In genomic region chr12:19928049-19928448, GRCm38 (mm10) we compare ENCODE assay signal across 26 mouse cellular contexts. TPM values are rescaled to one million over a fixed set of nuclear protein-coding genes. Genes with fewer than 3 reads are reported as not detected.
DNase-seq lines count a peak whose midpoint lies in the region; TF ChIP-seq lines count a peak whose summit lies in the region.
"Not testable (repeated sequence)": the region's sequence is repeated elsewhere in the genome, so short reads cannot be mapped to it uniquely, and the experiment has no call there.
"Had no signal": no experiment of that assay in that cellular context is flagged by ENCODE, and none has a peak within 500 bp of the region (broad histone marks: within the 10 kb centered on the region; RNA-seq: fewer than 3 reads in every experiment).

No protein-coding gene starts in this region.

- TF ChIP-seq POLR2A in ES-Bruce4 (IDR thresholded peaks at IDR 0.05; ENCODE audit: insufficient read depth, low read length); MEL (IDR thresholded peaks at IDR 0.05; ENCODE audit: control insufficient read depth in 1 of 2, insufficient read depth in 1 of 2, low read depth in 1 of 2, low read length in 2 of 2, poor library complexity in 1 of 2); heart, adult 2 months (IDR thresholded peaks at IDR 0.05; ENCODE audit: insufficient read depth, low read depth, low read length): not testable (repeated sequence)

- H3K79me2 ChIP-seq in MEL (ENCODE audit: control insufficient read depth, insufficient read depth, low read length, poor library complexity); heart, adult 2 months (replicated peaks; ENCODE audit: control insufficient read depth, insufficient read depth, low read length): not testable (repeated sequence)

- not testable (repeated sequence) for H3K9ac ChIP-seq in ES-Bruce4 (ENCODE audit: low read depth, poor library complexity, severe bottlenecking); MEL (ENCODE audit: control insufficient read depth, low read depth, low read length, poor library complexity, severe bottlenecking); heart, adult 2 months (ENCODE audit: low read depth, low read length)

- intact Hi-C loops in heart, adult 2 months (cut with DNase I), result not testable (repeated sequence)

- peak; percentile 70 for DNase-seq in 3T3-L1 (ENCODE audit: low read depth, low spot score)
- peak; percentile 37 for DNase-seq in MEL (ENCODE audit: low read depth, low spot score)
- DNase-seq in WW6 (ENCODE audit: low read depth, low spot score), result peak; percentile 18
- peak; percentile 11 for DNase-seq in adrenal gland, postnatal 14 days
- DNase-seq in heart, adult 2 months, result peak in 1 of 2 experiments; percentile 15
- peak; percentile 1 to 2 for DNase-seq in kidney, postnatal 4 days
- DNase-seq in mesoderm, embryonic 11.5 days (ENCODE audit: low read depth, low spot score), result peak; percentile 2

- TF ChIP-seq CTCF in ES-Bruce4 (IDR thresholded peaks at IDR 0.05; ENCODE audit: low read depth, low read length) (peak; percentile 48), MEL (IDR thresholded peaks at IDR 0.05 in 2 of 3, conservative IDR thresholded peaks at IDR 0.05 in 1 of 3; ENCODE audit: control insufficient read depth in 1 of 3, insufficient read depth in 1 of 3, low read depth in 2 of 3, low read length in 3 of 3, poor library complexity in 1 of 3, severe bottlenecking in 1 of 3) (peak in 2 of 3 experiments; percentile 19 to 34; a peak in 3 of 6 replicates)
- 0 out of 2 replicates have a peak, but pooled peaks have one; percentile 11 for TF ChIP-seq CTCF in heart, adult 2 months (IDR thresholded peaks at IDR 0.05)

- H3K4me3 ChIP-seq in ES-Bruce4 (ENCODE audit: low read depth, low read length); MEL (ENCODE audit: control insufficient read depth in 1 of 2, insufficient read depth in 1 of 2, low read depth in 2 of 2, low read length in 2 of 2); heart, adult 2 months: not testable (repeated sequence)

- WGBS in heart, adult 2 months, result 25% methylated on average over 4 of the region's 4 CpGs

- H3K9me3 ChIP-seq in ES-Bruce4 (replicated peaks; ENCODE audit: control insufficient read depth, insufficient read depth, low read length, poor library complexity, severe bottlenecking); MEL (replicated peaks; ENCODE audit: insufficient read depth, low read length): not testable (repeated sequence)

- H3K4me1 ChIP-seq in ES-Bruce4 (ENCODE audit: control insufficient read depth, insufficient read depth, low read length); MEL (ENCODE audit: control insufficient read depth in 1 of 2, insufficient read depth in 2 of 2, low read length in 2 of 2); heart, adult 2 months (ENCODE audit: control insufficient read depth, insufficient read depth, low read length): not testable (repeated sequence)

- not testable (repeated sequence) for TF ChIP-seq EP300 in ES-Bruce4 (IDR thresholded peaks at IDR 0.05; ENCODE audit: insufficient read depth, low read depth, low read length); MEL (IDR thresholded peaks at IDR 0.05; ENCODE audit: low read depth in 1 of 2, low read length in 2 of 2); heart, adult 2 months (IDR thresholded peaks at IDR 0.05; ENCODE audit: insufficient read depth, low read depth, low read length)

- TF ChIP-seq RAD21 in MEL (IDR thresholded peaks at IDR 0.05; ENCODE audit: low read depth, low read length), result peak; percentile 22

- H3K27me3 ChIP-seq in ES-Bruce4 (ENCODE audit: control insufficient read depth, insufficient read depth, low read length, poor library complexity, severe bottlenecking); MEL (ENCODE audit: control insufficient read depth in 1 of 2, insufficient read depth in 2 of 2, low read length in 2 of 2); heart, adult 2 months (ENCODE audit: control insufficient read depth, insufficient read depth, low read length): not testable (repeated sequence)

- H3K36me3 ChIP-seq in ES-Bruce4 (ENCODE audit: control insufficient read depth, insufficient read depth, low read length, poor library complexity, severe bottlenecking); MEL (ENCODE audit: control insufficient read depth in 1 of 2, insufficient read depth in 2 of 2, low read length in 2 of 2); heart, adult 2 months (ENCODE audit: control insufficient read depth, insufficient read depth, low read length): not testable (repeated sequence)

- H3K27ac ChIP-seq in ES-Bruce4 (ENCODE audit: insufficient read depth, low read length); MEL (ENCODE audit: control insufficient read depth, low read depth, low read length); heart, adult 2 months: not testable (repeated sequence)

TF ChIP-seq in MEL, 35 proteins besides CTCF, POLR2A, EP300 and RAD21:
- TF ChIP-seq SMC3 (IDR thresholded peaks at IDR 0.05; ENCODE audit: low read depth, low read length), result 0 out of 2 replicates have a peak, but pooled peaks have one; percentile 15

RNA-seq across cellular contexts. Expression of gene Gm21863, which starts 26.3 kb away (rescaled TPM):
- polyA plus RNA-seq in ES-Bruce4 (2011; ENCODE audit: insufficient read depth, insufficient read length, low read depth, missing spikeins) (not detected in 2 replicates), MEL (2012; ENCODE audit: insufficient read depth in 1 of 2, insufficient read length in 2 of 2, low read depth in 1 of 2, low replicate concordance in 2 of 2, missing spikeins in 1 of 2) (not detected)
- total RNA-seq in MEL (2012; rRNA removed), result not detected in 2 replicates
- not detected in 2 replicates for total RNA-seq in adrenal gland, postnatal 14 days (2021)
- total RNA-seq in heart, adult 2 months (2021), result not detected
- polyA plus RNA-seq in heart, adult 2 months (2012; rRNA removed), result not detected in 2 replicates
- total RNA-seq: adrenal gland, adult 8-10 months; forebrain, postnatal 0 days; gastrocnemius, adult 18-20 months; gastrocnemius, postnatal 14 days; heart, adult 8-10 months; heart, postnatal 25 days had no signal
- polyA plus RNA-seq: activated CD4-positive, CD25-positive, alpha-beta regulatory T cell, adult 4 months; cerebellum, adult 2 months; embryonic facial prominence, embryonic 10.5 days; embryonic facial prominence, embryonic 14.5 days; forebrain, embryonic 13.5 days; forebrain, postnatal 0 days; gonadal fat pad, adult 2 months; heart, embryonic 12.5 days; heart, embryonic 16.5 days; hindbrain, embryonic 10.5 days; hindbrain, embryonic 14.5 days; intestine, embryonic 15.5 days; kidney, adult 2 months had no signal
